Mouse (Mus musculus) liver, adult 2 months (tissue): ENCODE results near the gene Cdk6.

Experiments used
- CTCF ChIP-seq: fragments of 200-500 bp; IDR thresholded peaks from 2 replicates; pipeline ENCODE4 v1.5.1; 2011; ENCODE audit warnings: low read depth, low read length, control low read depth
- POLR2A ChIP-seq: fragments of 200-500 bp; IDR thresholded peaks from 2 replicates; pipeline ENCODE4 v1.6.1; 2011; ENCODE audit warnings: low read length, control low read depth; ENCODE audit not compliant: insufficient read depth; ENCODE audit errors: extremely low read depth

DNA sequence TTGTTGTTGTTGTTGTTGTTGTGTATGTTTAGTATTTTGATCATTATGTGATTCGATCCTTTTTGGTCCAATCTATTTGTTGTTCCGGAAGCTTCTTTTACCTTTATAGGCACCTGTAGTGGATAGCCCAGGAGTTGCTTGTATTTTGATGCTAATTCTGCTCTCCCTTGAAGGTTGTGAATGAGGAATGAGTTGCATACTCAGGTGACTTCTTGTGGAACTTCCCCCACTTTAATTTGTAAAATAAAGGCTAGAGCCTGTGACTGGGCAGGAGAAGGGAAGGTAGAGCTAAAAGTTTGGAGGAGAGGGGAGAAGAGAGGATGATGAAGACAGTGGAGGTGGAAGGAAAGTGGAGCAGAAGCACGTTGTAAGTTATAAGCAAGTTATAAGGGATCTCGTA is 47.6 kb upstream of the Cdk6 start:
- TF ChIP-seq POLR2A (no peak), CTCF (no peak)
